ENCODE assay signal across 8 mouse cellular contexts in the genomic region with DNA sequence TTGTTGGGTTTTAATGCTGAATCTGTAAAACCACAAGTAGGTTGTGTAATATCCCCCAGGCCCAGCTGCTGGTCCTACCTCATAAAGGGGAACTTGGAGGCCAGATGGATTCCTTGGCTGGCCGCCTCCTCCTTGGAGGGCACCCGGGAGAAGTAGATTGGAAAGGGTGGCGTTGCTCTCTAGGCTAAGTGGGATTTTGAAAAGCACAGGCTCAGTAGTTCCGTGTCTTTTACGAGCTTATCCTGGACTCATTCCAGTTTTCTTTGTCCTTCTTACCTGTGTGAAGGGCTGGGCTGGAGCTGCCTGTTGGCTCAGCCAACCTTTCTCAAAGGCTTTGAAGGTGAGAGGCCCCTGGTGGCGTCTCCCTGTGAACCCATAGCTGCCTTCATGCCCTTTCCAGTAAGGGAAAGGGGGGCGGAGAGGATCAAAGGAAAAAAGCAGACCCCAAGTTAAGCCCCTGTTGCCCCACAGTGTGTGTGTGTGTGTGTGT. TPM values are rescaled to one million over a fixed set of nuclear protein-coding genes. Genes with fewer than 3 reads are reported as not detected.
DNase-seq lines count a peak whose midpoint lies in the region; ATAC-seq and TF ChIP-seq lines count a peak whose summit lies in the region.

No protein-coding gene starts in this region.

- H3K4me2 ChIP-seq in hindbrain, embryonic 14.5 days (replicated peaks) = peak overlapping the region; percentile 54
- H3K4me2 ChIP-seq in stomach, postnatal 0 days (replicated peaks; ENCODE audit: low read depth) = peak overlapping the region; percentile 72

- TF ChIP-seq CTCF in stomach, postnatal 0 days (IDR thresholded peaks at IDR 0.05; ENCODE audit: low read depth) = no peak; the same call in 1 of the 2 replicates

- peak overlapping the region; percentile 84 for H3K27ac ChIP-seq in hindbrain, embryonic 14.5 days
- H3K27ac ChIP-seq in midbrain, embryonic 10.5 days (replicated peaks) = peak overlapping the region; percentile 83
- H3K27ac ChIP-seq in stomach, postnatal 0 days (replicated peaks) = peak overlapping the region; percentile 98

- no peaks in the 10 kb centered on the region for H3K9me3 ChIP-seq in hindbrain, embryonic 14.5 days (ENCODE audit: control insufficient read depth, low read length)
- H3K9me3 ChIP-seq in midbrain, embryonic 10.5 days (replicated peaks) = no peaks in the 10 kb centered on the region
- H3K9me3 ChIP-seq in stomach, postnatal 0 days (ENCODE audit: control insufficient read depth, low read length) = no peaks in the 10 kb centered on the region

- peak; percentile 61 for DNase-seq in adrenal gland, postnatal 14 days
- peak; percentile 76 to 83 for DNase-seq in cerebellum, postnatal 10 days
- peak; percentile 72 for DNase-seq in gastrocnemius, postnatal 14 days
- no peak for DNase-seq in hindbrain, embryonic 14.5 days (ENCODE audit: low spot score)
- peak; percentile 39 to 50 for DNase-seq in left cerebral cortex, postnatal 36 days (ENCODE audit: low spot score in 2 of 2)
- DNase-seq in midbrain, embryonic 10.5 days (ENCODE audit: low spot score) = no peak
- DNase-seq in stomach, postnatal 0 days (ENCODE audit: low spot score) = peak; percentile 71

- ATAC-seq in hindbrain, embryonic 14.5 days (ENCODE audit: low FRiP score) = peak; percentile 18; the same call in 1 of the 2 replicates
- ATAC-seq in stomach, postnatal 0 days (ENCODE audit: low FRiP score, low TSS enrichment) = peak; percentile 61
- ATAC-seq in erythroid progenitor cell, adult 5-6 weeks (replicated peaks; ENCODE audit: low FRiP score, poor library complexity, severe bottlenecking) = no peak

- TF ChIP-seq EP300 in stomach, postnatal 0 days (optimal IDR thresholded peaks at IDR 0.05) = no peak

- intact Hi-C loops in gastrocnemius, postnatal 14 days (cut with DNase I; ENCODE audit: low total_unique reads) = no loop called here
- intact Hi-C loops in left cerebral cortex, postnatal 36 days (cut with DNase I) = no loop called here

- WGBS in hindbrain, embryonic 14.5 days = 56% methylated on average over 7 of the region's 7 CpGs
- 65% methylated on average over 7 of the region's 7 CpGs for WGBS in midbrain, embryonic 10.5 days
- WGBS in stomach, postnatal 0 days = 17% methylated on average over 7 of the region's 7 CpGs

- no peaks in the 10 kb centered on the region for H3K27me3 ChIP-seq in hindbrain, embryonic 14.5 days (ENCODE audit: control insufficient read depth, insufficient read depth, low read length)
- H3K27me3 ChIP-seq in midbrain, embryonic 10.5 days (ENCODE audit: low read depth, poor library complexity, severe bottlenecking) = peaks cover 18% of the 10 kb centered on the region
- H3K27me3 ChIP-seq in stomach, postnatal 0 days (ENCODE audit: control insufficient read depth, insufficient read depth, low read length) = no peaks in the 10 kb centered on the region

- no peaks in the 10 kb centered on the region for H3K36me3 ChIP-seq in hindbrain, embryonic 14.5 days (replicated peaks; ENCODE audit: control insufficient read depth, insufficient read depth)
- no peaks in the 10 kb centered on the region for H3K36me3 ChIP-seq in midbrain, embryonic 10.5 days
- no peaks in the 10 kb centered on the region for H3K36me3 ChIP-seq in stomach, postnatal 0 days (ENCODE audit: control insufficient read depth, insufficient read depth, low read length)

- no peak overlapping the region for H3K4me3 ChIP-seq in hindbrain, embryonic 14.5 days (replicated peaks; ENCODE audit: low read length)
- H3K4me3 ChIP-seq in midbrain, embryonic 10.5 days = peak overlapping the region; percentile 55
- H3K4me3 ChIP-seq in stomach, postnatal 0 days (ENCODE audit: low read depth, low read length) = peak overlapping the region; percentile 63; the same call in 1 of the 2 replicates

- peak overlapping the region; percentile 60; the same call in 1 of the 2 replicates for H3K9ac ChIP-seq in hindbrain, embryonic 14.5 days
- peak overlapping the region; percentile 53 for H3K9ac ChIP-seq in stomach, postnatal 0 days (ENCODE audit: low read length)

- H3K4me1 ChIP-seq in hindbrain, embryonic 14.5 days (replicated peaks; ENCODE audit: control insufficient read depth, insufficient read depth, low read length) = peaks cover 15% of the 10 kb centered on the region
- peaks cover 35% of the 10 kb centered on the region for H3K4me1 ChIP-seq in midbrain, embryonic 10.5 days
- H3K4me1 ChIP-seq in stomach, postnatal 0 days (replicated peaks; ENCODE audit: control insufficient read depth, insufficient read depth) = 0 out of 2 replicates have a peak, but pooled peaks cover 3% of the 10 kb centered on the region

RNA-seq across cellular contexts. Expression of a gene that starts 42.4 kb away (rescaled TPM):
- total RNA-seq in adrenal gland, postnatal 14 days (2021) = 70.7 and 76.7 TPM in 2 replicates
- 10 to 100 TPM; 42.3 to 45.8 TPM for total RNA-seq in gastrocnemius, postnatal 14 days (2021)
- polyA plus RNA-seq in hindbrain, embryonic 14.5 days (2014; fragmentation: Nextera tagmentation; extraction: Ambion mirVana) = 138 and 139 TPM in 2 replicates
- 10 to 100 TPM; 67.9 to 71.5 TPM for total RNA-seq in left cerebral cortex, postnatal 36 days (2021)
- 150 and 151 TPM in 2 replicates for polyA plus RNA-seq in midbrain, embryonic 10.5 days (2016; fragmentation: Nextera tagmentation; extraction: Ambion mirVana)
- 119 and 134 TPM in 2 replicates for polyA plus RNA-seq in stomach, postnatal 0 days (2015; fragmentation: Nextera tagmentation; extraction: Ambion mirVana)
- total RNA-seq in erythroid progenitor cell, adult 5-6 weeks (2015; ENCODE audit: low replicate concordance) = 8.3 and 9.6 TPM in 2 replicates
- total RNA-seq in erythroid progenitor cell, adult 5-6 weeks (2017; ENCODE audit: low replicate concordance) = 18.1 and 19.7 TPM in 2 replicates

Comparison
In these comparisons a context has a peak if more than half of its experiments do, and no peak if none do; other contexts are left out.
1. DNase-seq: peak in adrenal gland, postnatal 14 days (single experiment), cerebellum, postnatal 10 days (2 of 2), gastrocnemius, postnatal 14 days (single experiment), left cerebral cortex, postnatal 36 days (2 of 2) and stomach, postnatal 0 days (single experiment); none in hindbrain, embryonic 14.5 days (single experiment) and midbrain, embryonic 10.5 days (single experiment).
2. Peak in every context shown above with its lines, with median percentiles within 50 percentile points of each other: H3K27ac ChIP-seq.